Mouse (Mus musculus) gastrocnemius, postnatal 25 days (tissue): ENCODE results near the gene Igsf3. TPM values are rescaled to one million over a fixed set of nuclear protein-coding genes. Genes with fewer than 3 reads are reported as not detected.
"Not testable (repeated sequence)": the region's sequence is repeated elsewhere in the genome, so short reads cannot be mapped to it uniquely, and the experiment has no call there.

Experiments used
- DNase-seq: peaks from one replicate; pipeline ENCODE4 v3.0.0; 2022
- total RNA-seq, 2 experiments: library from RNA; stranded (reverse); gene quantifications; 1 replicate in 1 of 2; 2 replicates in 1 of 2; pipeline ENCODE4 v1.2.3; 2021

Gene Igsf3
- total RNA-seq, 2 experiments from 2014 or later = 3.6 to 4.1 TPM

- DNase-seq = no peak
Measured at GRCm38 (mm10) chr3:101404620-101405415, 27.9 kb downstream of the Igsf3 start.

GRCm38 (mm10) chr3:101405495-101405894, 28.6 kb downstream of the Igsf3 start:
- no peak for DNase-seq

GRCm38 (mm10) chr3:101406097-101406496, 29.2 kb downstream of the Igsf3 start:
- DNase-seq = no peak

- no peak for DNase-seq
Measured at GRCm38 (mm10) chr3:101407568-101407967, 30.7 kb downstream of the Igsf3 start.

GRCm38 (mm10) chr3:101408953-101409750, 32.3 kb downstream of the Igsf3 start:
- DNase-seq = peak; percentile 32

GRCm38 (mm10) chr3:101410202-101410601, 33.3 kb downstream of the Igsf3 start:
- DNase-seq = no peak

GRCm38 (mm10) chr3:101410745-101411144, 33.9 kb downstream of the Igsf3 start:
- no peak for DNase-seq

- DNase-seq = no peak
Measured at GRCm38 (mm10) chr3:101411626-101412025, 34.7 kb downstream of the Igsf3 start.

- DNase-seq = no peak
Measured at GRCm38 (mm10) chr3:101412115-101412514, 35.2 kb downstream of the Igsf3 start.

- not testable (repeated sequence) for DNase-seq
Measured at GRCm38 (mm10) chr3:101413013-101413412, 36.1 kb downstream of the Igsf3 start.

- DNase-seq = no peak
Measured at GRCm38 (mm10) chr3:101418740-101419652, 42.1 kb downstream of the Igsf3 start.

- no peak for DNase-seq
Measured at GRCm38 (mm10) chr3:101419653-101419994, 42.7 kb downstream of the Igsf3 start.

GRCm38 (mm10) chr3:101423188-101423587, 46.3 kb downstream of the Igsf3 start:
- no peak for DNase-seq

GRCm38 (mm10) chr3:101424295-101424885, 47.5 kb downstream of the Igsf3 start:
- no peak for DNase-seq

- DNase-seq = no peak
Measured at GRCm38 (mm10) chr3:101429982-101430754, 53.3 kb downstream of the Igsf3 start.

GRCm38 (mm10) chr3:101430755-101431115, 53.9 kb downstream of the Igsf3 start:
- DNase-seq = no peak

GRCm38 (mm10) chr3:101435672-101436071, 58.8 kb downstream of the Igsf3 start:
- peak; percentile 14 for DNase-seq

- DNase-seq = no peak
Measured at GRCm38 (mm10) chr3:101436469-101436868, 59.6 kb downstream of the Igsf3 start.

GRCm38 (mm10) chr3:101437021-101437563, 60.2 kb downstream of the Igsf3 start:
- no peak for DNase-seq

GRCm38 (mm10) chr3:101443265-101443881, 66.5 kb downstream of the Igsf3 start:
- DNase-seq = no peak
